Mouse (Mus musculus): ENCODE data around the gene Foxo3. TPM values are rescaled to one million over a fixed set of nuclear protein-coding genes. Genes with fewer than 3 reads are reported as not detected.

The Foxo3 gene
- total RNA-seq, 2 experiments from 2014 or later: 43.8 to 46.4 TPM

Other genes with a start within 250 kb of the Foxo3 start
- gene Afg1l, start 201.8 kb upstream of the Foxo3 start, total RNA-seq (2021): 1 to 10 TPM; 5.0 to 6.3 TPM
- 100 to 1,000 TPM; 143 to 147 TPM for gene Snx3, start 225.3 kb upstream of the Foxo3 start, total RNA-seq (2021)